ENCODE assay signal across 25 mouse cellular contexts in the genomic region with DNA sequence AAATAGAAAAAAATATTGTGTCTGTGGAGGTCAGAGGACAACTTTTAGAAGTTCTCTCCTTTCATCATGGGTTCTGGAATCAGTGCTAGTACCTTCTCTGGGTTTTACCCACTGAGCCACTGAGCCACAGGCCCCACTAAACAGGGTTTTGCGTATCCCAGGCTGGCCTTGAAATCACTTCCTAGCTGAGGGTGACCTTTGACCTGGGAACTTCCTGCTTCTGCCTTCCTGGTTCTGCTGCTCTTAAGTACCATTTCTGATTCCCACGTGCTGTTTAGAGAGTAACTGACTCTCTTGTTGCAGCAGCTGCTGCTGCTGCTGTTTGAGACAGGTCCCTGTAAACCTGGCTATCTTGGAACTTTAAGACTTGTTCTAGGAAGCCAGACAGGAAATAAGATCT. TPM values are rescaled to one million over a fixed set of nuclear protein-coding genes. Genes with fewer than 3 reads are reported as not detected.
A peak's percentile ranks its signal among the peaks of the same experiment; 100 is the strongest.
DNase-seq lines count a peak whose midpoint lies in the region; ATAC-seq and TF ChIP-seq lines count a peak whose summit lies in the region.
"Had no signal": no experiment of that assay in that cellular context is flagged by ENCODE, and none has a peak within 500 bp of the region (broad histone marks: within the 10 kb centered on the region; RNA-seq: fewer than 3 reads in every experiment).

No protein-coding gene starts in this region.

- no peaks in the 10 kb centered on the region for H3K79me2 ChIP-seq in heart, adult 2 months (replicated peaks; ENCODE audit: control insufficient read depth, insufficient read depth, low read length)

- TF ChIP-seq POLR2A in heart, adult 2 months (IDR thresholded peaks at IDR 0.05; ENCODE audit: insufficient read depth, low read depth, low read length) = no peak

- WGBS in lung, postnatal 0 days = 55% methylated on average over 2 of the region's 2 CpGs
- WGBS in limb, embryonic 10.5 days = 31% methylated on average over 2 of the region's 2 CpGs
- WGBS in heart, adult 2 months = 36% methylated on average over 2 of the region's 2 CpGs

- no peaks in the 10 kb centered on the region for H3K9me3 ChIP-seq in lung, postnatal 0 days (ENCODE audit: low read length)
- H3K9me3 ChIP-seq in ES-E14 (ENCODE audit: control insufficient read depth, insufficient read depth, low read depth, low read length) = no peaks in the 10 kb centered on the region
- H3K9me3 ChIP-seq in limb, embryonic 10.5 days (replicated peaks) = no peaks in the 10 kb centered on the region
- H3K9me3 ChIP-seq: forebrain, embryonic 13.5 days; hindbrain, embryonic 15.5 days; intestine, embryonic 15.5 days; limb, embryonic 15.5 days; liver, embryonic 15.5 days; midbrain, embryonic 13.5 days; neural tube, embryonic 12.5 days had no signal

- H3K36me3 ChIP-seq in lung, postnatal 0 days (ENCODE audit: insufficient read depth, low read length) = no peaks in the 10 kb centered on the region
- H3K36me3 ChIP-seq in ES-E14 (ENCODE audit: control insufficient read depth, insufficient read depth, low read length, poor library complexity, severe bottlenecking) = no peaks in the 10 kb centered on the region
- H3K36me3 ChIP-seq in limb, embryonic 10.5 days = no peaks in the 10 kb centered on the region
- H3K36me3 ChIP-seq in heart, adult 2 months (ENCODE audit: control insufficient read depth, insufficient read depth, low read length) = no peaks in the 10 kb centered on the region
- H3K36me3 ChIP-seq: hindbrain, embryonic 15.5 days; intestine, embryonic 15.5 days; limb, embryonic 15.5 days; liver, embryonic 15.5 days; midbrain, embryonic 13.5 days; neural tube, embryonic 12.5 days had no signal

- TF ChIP-seq CTCF in lung, postnatal 0 days (IDR thresholded peaks at IDR 0.05) = no peak
- no peak for TF ChIP-seq CTCF in heart, adult 2 months (IDR thresholded peaks at IDR 0.05)

- intact Hi-C loops in heart, adult 2 months (cut with DNase I) = no loop called here

- no peak overlapping the region for H3K4me2 ChIP-seq in lung, postnatal 0 days (replicated peaks; ENCODE audit: low read depth, low read length)
- H3K4me2 ChIP-seq: forebrain, embryonic 13.5 days; heart, embryonic 11.5 days; hindbrain, embryonic 15.5 days; intestine, embryonic 15.5 days; limb, embryonic 15.5 days; liver, embryonic 15.5 days; midbrain, embryonic 13.5 days; neural tube, embryonic 12.5 days had no signal

- DNase-seq in lung, postnatal 0 days (ENCODE audit: low spot score) = peak; percentile 22
- DNase-seq in lung, adult 18-20 months = no peak
- no peak for DNase-seq in ES-E14 (ENCODE audit: low read depth, low spot score)
- peak; percentile 28 for DNase-seq in limb, embryonic 10.5 days (ENCODE audit: low spot score)
- no peak for DNase-seq in heart, adult 2 months
- DNase-seq in adrenal gland, adult 8-10 months = no peak
- no peak for DNase-seq in kidney, postnatal 36 days
- DNase-seq: adrenal gland, postnatal 14 days; cerebellum, adult 9-10 months; gastrocnemius, adult 2 months; kidney, adult 8-10 months; kidney, postnatal 25 days; lung, postnatal 10 days; right cerebral cortex, postnatal 14 days had no signal

- no peaks in the 10 kb centered on the region for H3K4me1 ChIP-seq in lung, postnatal 0 days (ENCODE audit: insufficient read depth, low read depth, low read length)
- peaks cover 20 to 22% of the 10 kb centered on the region in 2 experiments for H3K4me1 ChIP-seq in ES-E14 (ENCODE audit: control insufficient read depth in 2 of 2, insufficient read depth in 2 of 2, low read length in 2 of 2, poor library complexity in 1 of 2)
- peaks cover 6% of the 10 kb centered on the region for H3K4me1 ChIP-seq in limb, embryonic 10.5 days
- H3K4me1 ChIP-seq in heart, adult 2 months (ENCODE audit: control insufficient read depth, insufficient read depth, low read length) = no peaks in the 10 kb centered on the region
- H3K4me1 ChIP-seq: forebrain, embryonic 13.5 days; hindbrain, embryonic 15.5 days; intestine, embryonic 15.5 days; limb, embryonic 15.5 days; neural tube, embryonic 12.5 days had no signal

- H3K27me3 ChIP-seq in lung, postnatal 0 days (replicated peaks; ENCODE audit: insufficient read depth, low read length) = no peaks in the 10 kb centered on the region
- H3K27me3 ChIP-seq in limb, embryonic 10.5 days (ENCODE audit: low read depth, poor library complexity, severe bottlenecking) = no peaks in the 10 kb centered on the region
- no peaks in the 10 kb centered on the region for H3K27me3 ChIP-seq in heart, adult 2 months (ENCODE audit: control insufficient read depth, insufficient read depth, low read length)
- H3K27me3 ChIP-seq: forebrain, embryonic 13.5 days; hindbrain, embryonic 15.5 days; intestine, embryonic 15.5 days; limb, embryonic 15.5 days; liver, embryonic 15.5 days; midbrain, embryonic 13.5 days; neural tube, embryonic 12.5 days; Patski had no signal

- no peak overlapping the region for H3K27ac ChIP-seq in lung, postnatal 0 days (ENCODE audit: low read length)
- peak overlapping the region; percentile 83; the same call in 1 of the 2 replicates for H3K27ac ChIP-seq in ES-E14 (ENCODE audit: insufficient read depth, low read depth, low read length, poor library complexity, severe bottlenecking)
- no peak overlapping the region; the same call in 1 of the 2 replicates for H3K27ac ChIP-seq in limb, embryonic 10.5 days
- H3K27ac ChIP-seq in heart, adult 2 months = no peak overlapping the region
- H3K27ac ChIP-seq: forebrain, embryonic 13.5 days; gastrocnemius, adult 2 months; hindbrain, embryonic 15.5 days; intestine, embryonic 15.5 days; limb, embryonic 15.5 days; liver, embryonic 15.5 days; midbrain, embryonic 13.5 days; neural tube, embryonic 12.5 days; stomach, postnatal 0 days had no signal

- TF ChIP-seq EP300 in lung, postnatal 0 days (IDR thresholded peaks at IDR 0.05) = no peak
- TF ChIP-seq EP300 in heart, adult 2 months (IDR thresholded peaks at IDR 0.05; ENCODE audit: insufficient read depth, low read depth, low read length) = no peak

- in situ Hi-C loops in ES-E14 (cut with MboI; ENCODE audit: low sequenced_read_pairs in 2 of 2, unreplicated experiment in 2 of 2) = no loop called here

- no peak overlapping the region for H3K4me3 ChIP-seq in lung, postnatal 0 days (ENCODE audit: low read depth, low read length)
- no peak overlapping the region for H3K4me3 ChIP-seq in ES-E14 (ENCODE audit: insufficient read depth in 1 of 2, low read depth in 1 of 2, low read length in 2 of 2, poor library complexity in 1 of 2, severe bottlenecking in 1 of 2)
- no peak overlapping the region for H3K4me3 ChIP-seq in limb, embryonic 10.5 days
- no peak overlapping the region for H3K4me3 ChIP-seq in heart, adult 2 months
- H3K4me3 ChIP-seq: forebrain, embryonic 13.5 days; gastrocnemius, adult 2 months; hindbrain, embryonic 15.5 days; intestine, embryonic 15.5 days; limb, embryonic 15.5 days; liver, embryonic 15.5 days; midbrain, embryonic 13.5 days; neural tube, embryonic 12.5 days had no signal

- H3K9ac ChIP-seq in lung, postnatal 0 days (replicated peaks; ENCODE audit: low read depth) = no peak overlapping the region
- H3K9ac ChIP-seq in ES-E14 (ENCODE audit: insufficient read depth, low read depth, low read length, poor library complexity, severe bottlenecking) = no peak overlapping the region
- H3K9ac ChIP-seq in heart, adult 2 months (ENCODE audit: low read depth, low read length) = no peak overlapping the region
- H3K9ac ChIP-seq: forebrain, embryonic 13.5 days; hindbrain, embryonic 15.5 days; intestine, embryonic 15.5 days; limb, embryonic 15.5 days; liver, embryonic 15.5 days; midbrain, embryonic 13.5 days; neural tube, embryonic 12.5 days had no signal

- no peak for ATAC-seq in lung, postnatal 0 days
- ATAC-seq: activated CD4-positive, CD25-positive, alpha-beta regulatory T cell, adult 4 months; forebrain, embryonic 13.5 days; intestine, embryonic 15.5 days; midbrain, embryonic 13.5 days; Patski had no signal

TF ChIP-seq in ES-E14, 5 proteins besides CTCF, POLR2A, EP300 and RAD21:
- TF ChIP-seq ZNF384 (IDR thresholded peaks at IDR 0.05; ENCODE audit: low read depth, low read length) (no peak), CHD2 (IDR thresholded peaks at IDR 0.05; ENCODE audit: low read depth, low read length) (no peak), HCFC1 (IDR thresholded peaks at IDR 0.05; ENCODE audit: borderline replicate concordance, insufficient read depth, low read length) (no peak), ZC3H11A (IDR thresholded peaks at IDR 0.05; ENCODE audit: borderline replicate concordance, low read depth, low read length) (no peak), MAFK (IDR thresholded peaks at IDR 0.05; ENCODE audit: insufficient read depth, low read depth, low read length) (no peak)
TF ChIP-seq in ES-E14: peak in this region for 0.

RNA-seq across cellular contexts. Expression of a gene that starts 24.3 kb away (rescaled TPM):
- 26.6 and 31.2 TPM in 2 replicates for polyA plus RNA-seq in lung, postnatal 0 days (2015; fragmentation: Nextera tagmentation; extraction: Ambion mirVana)
- total RNA-seq in ES-E14 (2012; rRNA removed) = 368 and 425 TPM in 2 replicates
- polyA plus RNA-seq in limb, embryonic 10.5 days (2016; fragmentation: Nextera tagmentation; extraction: Ambion mirVana) = 67.9 and 73.9 TPM in 2 replicates
- total RNA-seq in heart, adult 2 months (2021) = 100 to 1,000 TPM; 177 to 205 TPM
- 26.9 and 59.0 TPM in 2 replicates for polyA plus RNA-seq in heart, adult 2 months (2012; rRNA removed)
- total RNA-seq in adrenal gland, adult 8-10 months (2022) = 100 to 1,000 TPM; 216 to 293 (median 285) TPM

RNA-seq across cellular contexts. Expression of a gene that starts 25.0 kb away (rescaled TPM):
- polyA plus RNA-seq in lung, postnatal 0 days (2015; fragmentation: Nextera tagmentation; extraction: Ambion mirVana) = 23.6 and 24.1 TPM in 2 replicates
- total RNA-seq in ES-E14 (2012; rRNA removed) = 3.1 and 4.3 TPM in 2 replicates
- polyA plus RNA-seq in limb, embryonic 10.5 days (2016; fragmentation: Nextera tagmentation; extraction: Ambion mirVana) = 7.6 and 8.9 TPM in 2 replicates
- 1 to 10 TPM; 1.5 to 2.7 TPM for total RNA-seq in heart, adult 2 months (2021)
- polyA plus RNA-seq in heart, adult 2 months (2012; rRNA removed) = 2.5 and 2.9 TPM in 2 replicates
- total RNA-seq in adrenal gland, adult 8-10 months (2022) = 10 to 100 TPM; 16.0 to 20.6 (median 18.0) TPM

Comparison
In these comparisons a context has a peak if more than half of its experiments do, and no peak if none do; other contexts are left out.
1. DNase-seq: peak in lung, postnatal 0 days (single experiment) and limb, embryonic 10.5 days (single experiment); none in lung, adult 18-20 months (0 of 2), ES-E14 (single experiment), heart, adult 2 months (0 of 2), adrenal gland, adult 8-10 months (single experiment) and kidney, postnatal 36 days (0 of 2).